Mouse (Mus musculus) forebrain, embryonic 14.5 days (tissue): ENCODE measurements around the gene Atp7a. TPM values are rescaled to one million over a fixed set of nuclear protein-coding genes. Genes with fewer than 3 reads are reported as not detected.

ENCODE experiments used
- ATAC-seq: fragments of 200-750 bp; cut with Nextera tagmentation; 2 replicates; pipeline ENCODE4 v1.8.0; 2017; ENCODE audit warnings: mild to moderate bottlenecking, moderate library complexity
- DNase-seq: peaks from one replicate; pipeline ENCODE4 v3.0.0-alpha.2; 2015; ENCODE audit warnings: low spot score
- H3K27ac ChIP-seq: fragments of 300-500 bp; sonication (generic); 2 replicates; pipeline ENCODE4 v1.5.1; 2014; ENCODE audit warnings: low read depth, mild to moderate bottlenecking, control low read depth, low read length, moderate library complexity
- H3K27me3 ChIP-seq: fragments of 300-500 bp; sonication (generic); replicated peaks from 2 replicates; pipeline ENCODE4 v1.6.1; 2014; ENCODE audit warnings: low read length, control low read depth, mixed read lengths; ENCODE audit not compliant: control insufficient read depth, insufficient read depth
- H3K36me3 ChIP-seq: fragments of 300-500 bp; sonication (generic); 2 replicates; pipeline ENCODE4 v1.6.1; 2014; ENCODE audit warnings: low read length, control low read depth; ENCODE audit not compliant: control insufficient read depth, insufficient read depth
- H3K4me1 ChIP-seq: fragments of 300-500 bp; sonication (generic); 2 replicates; pipeline ENCODE4 v1.6.1; 2014; ENCODE audit warnings: antibody characterized with exemption, low read length, control low read depth; ENCODE audit not compliant: control insufficient read depth, insufficient read depth
- H3K4me2 ChIP-seq: fragments of 300-500 bp; sonication (generic); 2 replicates; pipeline ENCODE4 v1.6.1; 2014; ENCODE audit warnings: mild to moderate bottlenecking, control low read depth, low read length
- H3K4me3 ChIP-seq: fragments of 300-500 bp; sonication (generic); 2 replicates; pipeline ENCODE4 v1.5.1; 2014; ENCODE audit warnings: low read depth, low read length, control low read depth
- H3K9ac ChIP-seq: fragments of 300-500 bp; sonication (generic); 2 replicates; pipeline ENCODE4 v1.6.1; 2014; ENCODE audit warnings: mild to moderate bottlenecking, low read length, control low read depth, moderate library complexity
- H3K9me3 ChIP-seq: fragments of 300-500 bp; sonication (generic); replicated peaks from 2 replicates; pipeline ENCODE4 v1.6.1; 2016; ENCODE audit warnings: low read length, control low read depth, mixed read lengths; ENCODE audit not compliant: control insufficient read depth
- WGBS: fragments of 180-500 bp; shearing (Covaris S2); extraction: QIAGEN DNeasy Blood & Tissue Kit; methylation state at CpG from one replicate; pipeline ENCODE4 v1.1.7; 2014; 5-methylcytosine and 5-hydroxymethylcytosine counted together
- polyA plus RNA-seq: library from polyadenylated mRNA; unstranded; fragments of >200 nt; fragmentation: Nextera tagmentation; extraction: Ambion mirVana; gene quantifications from 2 replicates; pipeline ENCODE4 v1.2.1, GENCODE M21; 2014

The Atp7a gene
- polyA plus RNA-seq, 1 experiment from 2014 or later = 15.8 TPM

GRCm38 (mm10) chrX:106017102-106017501 lies 10.0 kb upstream of the Atp7a start:
- ATAC-seq = no peak
- Histone ChIP-seq H3K27me3 (no peaks in the 10 kb centered on the region), H3K9me3 (no peaks in the 10 kb centered on the region), H3K4me2 (peak overlapping the region; percentile 52), H3K4me3 (no peak overlapping the region), H3K27ac (no peak overlapping the region), H3K36me3 (peaks cover 13% of the 10 kb centered on the region), H3K9ac (no peak overlapping the region), H3K4me1 (no peaks in the 10 kb centered on the region)
- WGBS = 89% methylated on average over 3 of the region's 3 CpGs
- DNase-seq = no peak

- H3K4me1 ChIP-seq = no peaks in the 10 kb centered on the region
- ATAC-seq (no peak), DNase-seq (no peak)
- H3K27ac ChIP-seq = no peak overlapping the region
- WGBS = 84% methylated on average over 4 of the region's 4 CpGs
- H3K36me3 ChIP-seq = peaks cover 13% of the 10 kb centered on the region
- H3K4me2 ChIP-seq = no peak overlapping the region
- H3K27me3 ChIP-seq = no peaks in the 10 kb centered on the region
- H3K9ac ChIP-seq = no peak overlapping the region
- H3K4me3 ChIP-seq = no peak overlapping the region
- H3K9me3 ChIP-seq = no peaks in the 10 kb centered on the region
These were observed 9.6 kb upstream of the Atp7a start for GRCm38 (mm10) chrX:106017516-106017915.

GRCm38 (mm10) chrX:106027343-106027674 lies 233 bp downstream of the Atp7a start:
- no peaks in the 10 kb centered on the region for H3K9me3 ChIP-seq
- WGBS = 23% methylated on average over 8 of the region's 8 CpGs
- no peaks in the 10 kb centered on the region for H3K36me3 ChIP-seq
- H3K4me2 ChIP-seq = peak overlapping the region; percentile 51
- H3K4me1 ChIP-seq = 0 out of 2 replicates have a peak, but pooled peaks cover 2% of the 10 kb centered on the region
- H3K4me3 ChIP-seq = peak overlapping the region; percentile 48
- ATAC-seq = no peak; the same call in 1 of the 2 replicates
- peak overlapping the region; percentile 52; the same call in 1 of the 2 replicates for H3K27ac ChIP-seq
- H3K9ac ChIP-seq = peak overlapping the region; percentile 65
- no peaks in the 10 kb centered on the region for H3K27me3 ChIP-seq
- DNase-seq = no peak

GRCm38 (mm10) chrX:106030176-106030575 lies 3.1 kb downstream of the Atp7a start:
- Histone ChIP-seq H3K9me3 (no peaks in the 10 kb centered on the region), H3K27ac (no peak overlapping the region), H3K4me3 (no peak overlapping the region), H3K27me3 (no peaks in the 10 kb centered on the region), H3K9ac (no peak overlapping the region), H3K4me2 (no peak overlapping the region), H3K36me3 (no peaks in the 10 kb centered on the region), H3K4me1 (0 out of 2 replicates have a peak, but pooled peaks cover 2% of the 10 kb centered on the region)
- ATAC-seq (no peak), DNase-seq (no peak)
- WGBS = 79% methylated on average over 5 of the region's 5 CpGs

GRCm38 (mm10) chrX:106031124-106031523 lies 4.0 kb downstream of the Atp7a start:
- DNase-seq (no peak), ATAC-seq (no peak)
- H3K9me3 ChIP-seq = no peaks in the 10 kb centered on the region
- H3K4me3 ChIP-seq = no peak overlapping the region
- H3K27ac ChIP-seq = no peak overlapping the region
- no peaks in the 10 kb centered on the region for H3K36me3 ChIP-seq
- H3K4me1 ChIP-seq = 0 out of 2 replicates have a peak, but pooled peaks cover 2% of the 10 kb centered on the region
- H3K4me2 ChIP-seq = no peak overlapping the region
- no peaks in the 10 kb centered on the region for H3K27me3 ChIP-seq
- H3K9ac ChIP-seq = no peak overlapping the region

GRCm38 (mm10) chrX:106035727-106036126 lies 8.7 kb downstream of the Atp7a start:
- no peak overlapping the region for H3K4me2 ChIP-seq
- no peaks in the 10 kb centered on the region for H3K4me1 ChIP-seq
- H3K9ac ChIP-seq = no peak overlapping the region
- no peaks in the 10 kb centered on the region for H3K9me3 ChIP-seq
- H3K36me3 ChIP-seq = no peaks in the 10 kb centered on the region
- H3K4me3 ChIP-seq = no peak overlapping the region
- H3K27ac ChIP-seq = no peak overlapping the region
- ATAC-seq = no peak
- DNase-seq = no peak
- H3K27me3 ChIP-seq = no peaks in the 10 kb centered on the region
- WGBS = 59% methylated on average over 2 of the region's 2 CpGs

- Histone ChIP-seq H3K27ac (no peak overlapping the region), H3K36me3 (no peaks in the 10 kb centered on the region), H3K4me2 (no peak overlapping the region), H3K27me3 (no peaks in the 10 kb centered on the region), H3K4me1 (no peaks in the 10 kb centered on the region), H3K9ac (no peak overlapping the region), H3K9me3 (no peaks in the 10 kb centered on the region), H3K4me3 (no peak overlapping the region)
- no peak for DNase-seq
- ATAC-seq = no peak
- 87% methylated on average over 3 of the region's 3 CpGs for WGBS
These were observed 10.2 kb downstream of the Atp7a start for GRCm38 (mm10) chrX:106037185-106037752.

- Histone ChIP-seq H3K4me1 (no peaks in the 10 kb centered on the region), H3K27me3 (no peaks in the 10 kb centered on the region), H3K9me3 (no peaks in the 10 kb centered on the region), H3K36me3 (no peaks in the 10 kb centered on the region), H3K4me2 (no peak overlapping the region), H3K4me3 (no peak overlapping the region), H3K27ac (no peak overlapping the region), H3K9ac (no peak overlapping the region)
- ATAC-seq (no peak), DNase-seq (peak; percentile 56)
- 57% methylated on average over 8 of the region's 8 CpGs for WGBS
These were observed 17.0 kb downstream of the Atp7a start for GRCm38 (mm10) chrX:106043863-106044617.

GRCm38 (mm10) chrX:106045455-106045854 lies 18.4 kb downstream of the Atp7a start:
- DNase-seq = no peak
- Histone ChIP-seq H3K4me2 (no peak overlapping the region), H3K27ac (no peak overlapping the region), H3K4me3 (no peak overlapping the region), H3K4me1 (no peaks in the 10 kb centered on the region), H3K27me3 (no peaks in the 10 kb centered on the region), H3K9me3 (no peaks in the 10 kb centered on the region), H3K36me3 (no peaks in the 10 kb centered on the region), H3K9ac (no peak overlapping the region)
- no peak for ATAC-seq
- 62% methylated on average over 2 of the region's 2 CpGs for WGBS
